Mouse (Mus musculus) neutrophil, adult 65 days (primary cell): Measurements from ENCODE around the gene Gm10477. TPM values are rescaled to one million over a fixed set of nuclear protein-coding genes. Genes with fewer than 3 reads are reported as not detected.

Source experiments
- total RNA-seq: library from RNA; stranded (reverse); gene quantifications from 2 replicates; pipeline ENCODE4 v1.2.4, GENCODE M21; 2023

Gm10477 gene
- total RNA-seq, result not detected in 2 replicates

GRCm38 (mm10) chrX:56524442-56524841 lies at the start of gene Gm10477:
Gm10477 (plus strand) TSS chrX:56524742.

DNA sequence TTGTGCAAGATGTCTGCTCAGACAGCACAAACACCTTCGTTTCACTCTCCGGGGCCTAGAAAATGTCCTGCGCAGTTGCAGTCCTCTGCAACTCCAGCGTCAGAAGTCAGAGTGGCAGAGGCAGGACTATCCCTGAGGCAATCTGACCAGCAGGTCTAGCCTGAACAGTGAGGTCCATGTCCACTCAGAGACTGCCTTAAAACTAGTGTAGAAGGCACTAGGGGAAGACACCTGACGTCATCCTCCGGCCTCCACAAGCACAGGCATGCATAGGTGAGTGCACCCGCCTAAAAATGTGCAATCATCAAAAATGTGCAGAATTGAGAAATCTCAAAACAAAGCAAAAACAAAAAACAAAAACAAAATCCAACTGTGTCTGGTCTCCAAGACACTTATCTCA lies 25.0 kb downstream of the Gm10477 start, which contains the start of gene Gm648:
Gene Gm648 (minus strand): TSS at position 101 of the 400 bp plus-strand sequence.

Other genes starting within 250 kb of the Gm10477 start
- 0.51 TPM in 1 of 2 replicates, not detected in the other for gene Zfp449, start 178.3 kb upstream of the Gm10477 start, total RNA-seq
- 0.19 TPM in 1 of 2 replicates, not detected in the other for gene Smim10l2a, start 150.2 kb upstream of the Gm10477 start, total RNA-seq
- gene Gm2174, start 76.8 kb upstream of the Gm10477 start, total RNA-seq, result not detected in 2 replicates
- 95.0 and 138 TPM in 2 replicates for gene Ints6l, start 69.9 kb upstream of the Gm10477 start, total RNA-seq
- gene Gm648, start 24.9 kb downstream of the Gm10477 start, total RNA-seq, result not detected in 2 replicates
- gene Mmgt1, start 73.3 kb downstream of the Gm10477 start, total RNA-seq, result 9.1 and 9.8 TPM in 2 replicates
- gene Slc9a6, start 85.0 kb downstream of the Gm10477 start, total RNA-seq, result 9.3 and 15.2 TPM in 2 replicates
- gene Fhl1, start 207.0 kb downstream of the Gm10477 start, total RNA-seq, result 0.27 and 1.1 TPM in 2 replicates